Mouse (Mus musculus) left cerebral cortex, adult 8-10 months (tissue): Measurements from ENCODE around the gene Cdt1. TPM values are rescaled to one million over a fixed set of nuclear protein-coding genes. Genes with fewer than 3 reads are reported as not detected.

Source experiments
- DNase-seq, 2 experiments: peaks; one replicate each; pipeline ENCODE4 v3.0.0; 2022; ENCODE audit warnings: low spot score in 2 of 2
- total RNA-seq, 4 experiments: library from RNA; stranded (reverse); gene quantifications; 2 replicates each; pipeline ENCODE4 v1.2.4; 2022

The Cdt1 gene
- 1 to 10 TPM; 4.1 to 5.0 (median 4.4) TPM for total RNA-seq

- DNase-seq: peak; percentile 82 to 95
These were observed at the start of gene Cdt1 for GRCm38 (mm10) chr8:122567361-122568108. Cdt1 (plus strand) TSS chr8:122568015.

- no peak for DNase-seq
These were observed 47.2 kb upstream of the Cdt1 start for GRCm38 (mm10) chr8:122520611-122521010.

- no peak for DNase-seq
These were observed 44.8 kb upstream of the Cdt1 start for GRCm38 (mm10) chr8:122522796-122523651.

GRCm38 (mm10) chr8:122523652-122524360 lies 44.0 kb upstream of the Cdt1 start:
- DNase-seq: no peak

GRCm38 (mm10) chr8:122524506-122524905 lies 43.3 kb upstream of the Cdt1 start:
- DNase-seq: no peak

GRCm38 (mm10) chr8:122525004-122525403 lies 42.8 kb upstream of the Cdt1 start:
- DNase-seq: no peak

- no peak for DNase-seq
These were observed 41.7 kb upstream of the Cdt1 start for GRCm38 (mm10) chr8:122526084-122526483.

GRCm38 (mm10) chr8:122526526-122527170 lies 41.2 kb upstream of the Cdt1 start:
- DNase-seq: no peak

- no peak for DNase-seq
These were observed 39.9 kb upstream of the Cdt1 start for GRCm38 (mm10) chr8:122527937-122528336.

- no peak for DNase-seq
These were observed 38.7 kb upstream of the Cdt1 start for GRCm38 (mm10) chr8:122529159-122529558.

- no peak for DNase-seq
These were observed 36.5 kb upstream of the Cdt1 start for GRCm38 (mm10) chr8:122531312-122531711.

- no peak for DNase-seq
These were observed 30.8 kb upstream of the Cdt1 start for GRCm38 (mm10) chr8:122537033-122537432.

- DNase-seq: no peak
These were observed 30.0 kb upstream of the Cdt1 start for GRCm38 (mm10) chr8:122537812-122538211.

- no peak for DNase-seq
These were observed 29.3 kb upstream of the Cdt1 start for GRCm38 (mm10) chr8:122538310-122539076.

- DNase-seq: no peak
These were observed 23.7 kb upstream of the Cdt1 start for GRCm38 (mm10) chr8:122544138-122544537.

- DNase-seq: no peak
These were observed 21.6 kb upstream of the Cdt1 start for GRCm38 (mm10) chr8:122546066-122546755.

GRCm38 (mm10) chr8:122546811-122547453 lies 20.9 kb upstream of the Cdt1 start:
- no peak for DNase-seq

- no peak for DNase-seq
These were observed 20.0 kb upstream of the Cdt1 start for GRCm38 (mm10) chr8:122547815-122548214.

GRCm38 (mm10) chr8:122548331-122548730 lies 19.5 kb upstream of the Cdt1 start:
- no peak for DNase-seq
